Mouse (Mus musculus) embryo, embryonic 10 days (tissue): ENCODE measurements around the gene Slc16a10.
A peak's percentile ranks its signal among the peaks of the same experiment; 100 is the strongest.
"Not testable (repeated sequence)": the region's sequence is repeated elsewhere in the genome, so short reads cannot be mapped to it uniquely, and the experiment has no call there.

Experiments
- DNase-seq: peaks from one replicate; pipeline ENCODE4 v3.0.0-alpha.2; 2015; ENCODE audit warnings: low spot score

The Slc16a10 gene

DNA sequence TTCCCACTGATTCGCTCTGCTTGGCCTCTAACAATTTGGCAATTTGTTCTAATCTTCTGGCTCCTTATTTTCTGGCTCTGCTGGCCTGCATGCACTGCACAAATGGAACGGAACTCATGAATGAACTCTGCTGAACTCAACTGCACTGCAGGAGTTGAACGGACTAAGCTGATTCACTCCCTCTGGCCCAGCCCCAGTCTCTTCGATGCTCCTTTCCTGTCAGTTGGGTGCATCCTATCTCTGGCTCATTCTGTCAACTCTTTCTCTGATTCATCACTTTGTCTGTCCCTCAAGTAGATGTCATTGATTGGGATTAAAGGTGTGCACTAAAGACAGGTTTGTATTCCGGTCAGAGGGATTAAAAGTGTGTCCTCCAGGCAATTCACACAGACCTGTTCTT is 115.5 kb downstream of the Slc16a10 start:
- DNase-seq: no peak

GRCm38 (mm10) chr10:40025560-40025959 is 116.5 kb downstream of the Slc16a10 start:
- DNase-seq: no peak

- peak; percentile 97 for DNase-seq
These were observed 117.3 kb downstream of the Slc16a10 start, which contains the start of gene Mfsd4b1 for GRCm38 (mm10) chr10:40024554-40025428. Gene Mfsd4b1 (minus strand): TSS chr10:40025268.

DNA sequence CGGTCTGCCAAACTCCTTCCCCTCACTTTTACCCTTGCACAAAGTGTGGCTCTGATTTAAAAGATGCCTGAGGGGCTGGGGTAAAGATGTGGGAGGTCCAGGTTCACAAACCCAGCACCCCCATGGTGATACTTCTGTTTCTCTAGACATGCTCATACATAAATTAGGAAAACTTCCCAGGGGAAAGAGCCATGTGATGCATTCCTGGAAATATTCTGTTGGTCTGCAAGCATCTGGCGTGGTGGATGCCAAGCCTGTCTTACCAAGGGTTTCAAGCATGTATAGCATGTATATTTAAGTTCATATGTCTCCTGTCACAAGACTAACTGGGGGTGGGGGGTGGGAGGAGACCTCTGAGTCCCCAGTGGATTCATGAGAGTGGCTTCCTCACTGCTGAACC is 121.7 kb downstream of the Slc16a10 start:
- DNase-seq: no peak

GRCm38 (mm10) chr10:40019492-40019891 is 122.6 kb downstream of the Slc16a10 start:
- DNase-seq: no peak

DNA sequence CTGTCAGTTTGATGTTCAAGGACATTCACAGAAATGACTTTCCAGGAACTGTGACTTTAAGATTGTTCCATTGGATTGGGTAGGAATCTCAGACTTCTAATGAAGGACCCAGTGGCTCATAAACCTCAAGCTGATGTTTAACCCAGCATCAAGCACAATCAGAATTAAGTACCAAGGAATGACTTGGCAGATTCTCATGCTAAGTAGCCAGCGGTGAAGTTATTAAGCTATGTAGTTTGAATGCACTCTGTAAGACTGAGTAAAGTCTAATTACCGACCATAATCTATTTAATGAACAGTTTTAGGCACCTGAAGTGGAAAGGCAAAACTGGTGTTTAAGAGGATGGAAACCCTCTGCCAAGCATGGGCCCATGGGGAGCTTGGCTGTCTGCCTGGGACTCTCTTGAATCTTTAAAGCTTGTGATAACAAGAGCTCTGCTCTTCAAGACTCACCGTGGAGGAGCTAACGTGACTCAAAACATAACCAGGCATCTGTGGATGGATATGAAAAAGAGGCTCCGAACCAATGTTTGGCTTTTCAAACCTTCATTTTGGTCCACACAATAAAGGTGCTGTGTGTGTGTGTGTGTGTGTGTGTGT is 123.7 kb downstream of the Slc16a10 start:
- DNase-seq: no peak

DNA sequence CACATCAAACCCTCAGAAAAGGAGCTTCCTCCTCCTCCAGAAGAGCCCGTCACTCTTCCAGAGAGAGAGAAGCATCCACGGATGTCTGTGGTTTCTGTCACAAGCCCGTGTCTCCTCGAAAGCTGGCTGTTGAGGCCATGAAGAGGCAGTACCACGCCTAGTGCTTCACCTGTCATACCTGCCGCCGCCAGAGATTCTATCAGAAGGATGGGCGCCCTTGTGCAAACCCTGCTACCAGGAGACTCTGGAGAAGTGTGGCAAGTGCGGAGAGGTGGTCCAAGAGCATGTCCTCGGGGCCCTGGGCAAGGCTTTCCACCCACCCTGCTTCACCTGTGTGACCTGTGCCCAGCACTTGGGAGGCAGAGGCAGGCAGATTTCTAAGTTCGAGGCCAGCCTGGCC is 132.5 kb downstream of the Slc16a10 start:
- DNase-seq: no peak

DNA sequence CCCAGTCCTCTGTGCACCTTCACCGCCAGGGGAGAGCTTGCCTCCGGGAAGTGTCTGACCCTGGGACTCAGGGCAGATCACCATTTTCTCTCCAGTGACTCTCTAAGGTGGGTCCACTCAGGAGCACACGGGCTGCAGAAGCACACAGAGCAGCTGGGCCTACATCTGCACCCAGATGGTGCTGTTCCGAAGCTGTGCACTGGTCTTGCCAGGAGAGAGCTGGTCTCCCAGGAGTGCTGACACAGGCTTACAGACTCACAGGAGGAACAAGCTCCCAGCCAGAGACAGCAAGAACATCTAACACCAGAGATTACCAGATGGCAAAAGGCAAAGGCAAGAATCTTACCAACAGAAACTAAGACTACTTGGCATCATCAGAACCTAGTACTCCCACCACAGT is 133.2 kb downstream of the Slc16a10 start:
- not testable (repeated sequence) for DNase-seq

GRCm38 (mm10) chr10:40007953-40008352 is 134.1 kb downstream of the Slc16a10 start:
- DNase-seq: no peak

DNA sequence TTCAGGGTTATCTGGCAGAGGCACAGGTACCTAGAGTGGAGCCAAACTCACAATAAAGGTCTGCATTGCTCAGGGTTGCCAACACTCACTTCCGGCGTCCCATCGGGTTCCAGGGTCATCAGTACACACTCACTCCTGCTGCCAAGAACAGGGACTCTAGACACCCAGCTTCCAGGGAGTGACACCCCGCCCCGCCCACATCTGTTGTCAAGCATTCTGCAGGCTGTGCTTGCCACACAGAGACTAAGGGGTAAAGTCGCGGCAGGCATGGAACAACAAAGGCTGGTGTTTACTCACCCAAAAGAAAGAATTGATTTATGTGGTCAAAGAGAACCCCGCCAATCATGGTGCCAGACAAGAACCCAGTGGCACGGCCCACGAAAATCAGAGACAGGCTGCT is 135.1 kb downstream of the Slc16a10 start:
- no peak for DNase-seq

DNA sequence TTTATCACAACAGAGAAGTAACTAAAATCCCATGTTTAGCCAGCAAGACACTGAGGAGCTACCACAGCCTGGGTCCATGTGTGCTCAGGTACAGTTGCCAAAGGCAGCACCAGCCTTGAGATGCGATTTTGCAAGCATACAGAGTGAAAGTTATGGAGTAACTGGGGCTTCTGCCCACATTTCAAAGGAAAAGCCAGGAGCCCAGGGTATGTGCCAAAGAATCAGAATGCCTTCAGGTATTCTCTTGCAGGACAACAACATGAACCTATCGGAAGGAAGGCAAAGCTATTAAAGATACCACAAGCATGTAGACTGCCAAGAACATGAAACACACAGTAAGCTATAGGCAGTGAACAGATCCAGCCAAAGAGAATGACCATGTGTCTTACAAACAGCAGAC is 141.3 kb downstream of the Slc16a10 start:
- no peak for DNase-seq

GRCm38 (mm10) chr10:39991155-39991554 is 150.9 kb downstream of the Slc16a10 start:
- DNase-seq: no peak

DNA sequence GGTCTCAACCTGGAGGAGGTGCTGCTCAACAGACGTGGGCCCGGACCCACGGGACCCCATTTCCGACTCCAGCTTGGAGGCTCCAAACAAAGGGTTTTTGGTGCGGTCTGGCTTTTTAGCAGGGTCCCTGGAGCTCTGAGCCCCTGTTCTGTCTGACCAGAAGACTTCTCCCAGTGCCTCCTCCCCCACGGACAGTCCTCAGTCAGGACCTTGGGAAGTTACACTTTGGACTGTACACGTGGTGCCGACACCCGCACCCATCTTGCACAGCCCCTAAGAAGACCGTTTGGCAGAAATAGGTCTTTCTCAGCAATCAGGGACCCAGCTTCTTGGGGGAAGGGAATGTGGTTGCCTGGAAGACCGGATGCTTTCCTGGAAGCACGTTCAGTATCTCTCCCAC is 155.6 kb downstream of the Slc16a10 start, which contains the start of gene Mfsd4b5:
Gene Mfsd4b5 (minus strand): TSS at position 181 of the 400 bp plus-strand sequence.
- DNase-seq: no peak
